Mouse (Mus musculus) urinary bladder, adult 2 months (tissue): ENCODE results near the gene Zc3h15. TPM values are rescaled to one million over a fixed set of nuclear protein-coding genes. Genes with fewer than 3 reads are reported as not detected.
"Not testable (repeated sequence)": the region's sequence is repeated elsewhere in the genome, so short reads cannot be mapped to it uniquely, and the experiment has no call there.

Experiments used
- DNase-seq: peaks from one replicate; pipeline ENCODE4 v3.0.0; 2022; ENCODE audit warnings: low spot score
- polyA plus RNA-seq: library from polyadenylated mRNA; depleted of rRNA; stranded (reverse); fragments of >200 nt; gene quantifications from 2 replicates; pipeline ENCODE4 v1.2.3, GENCODE M21; 2012; rRNA removed

Gene Zc3h15
- 76.0 and 79.2 TPM in 2 replicates for polyA plus RNA-seq

- DNase-seq, result peak; percentile 82
Observed at GRCm38 (mm10) chr2:83644276-83645252, at the start of gene Zc3h15. Gene Zc3h15, plus strand, starts transcription at chr2:83644435.

DNA sequence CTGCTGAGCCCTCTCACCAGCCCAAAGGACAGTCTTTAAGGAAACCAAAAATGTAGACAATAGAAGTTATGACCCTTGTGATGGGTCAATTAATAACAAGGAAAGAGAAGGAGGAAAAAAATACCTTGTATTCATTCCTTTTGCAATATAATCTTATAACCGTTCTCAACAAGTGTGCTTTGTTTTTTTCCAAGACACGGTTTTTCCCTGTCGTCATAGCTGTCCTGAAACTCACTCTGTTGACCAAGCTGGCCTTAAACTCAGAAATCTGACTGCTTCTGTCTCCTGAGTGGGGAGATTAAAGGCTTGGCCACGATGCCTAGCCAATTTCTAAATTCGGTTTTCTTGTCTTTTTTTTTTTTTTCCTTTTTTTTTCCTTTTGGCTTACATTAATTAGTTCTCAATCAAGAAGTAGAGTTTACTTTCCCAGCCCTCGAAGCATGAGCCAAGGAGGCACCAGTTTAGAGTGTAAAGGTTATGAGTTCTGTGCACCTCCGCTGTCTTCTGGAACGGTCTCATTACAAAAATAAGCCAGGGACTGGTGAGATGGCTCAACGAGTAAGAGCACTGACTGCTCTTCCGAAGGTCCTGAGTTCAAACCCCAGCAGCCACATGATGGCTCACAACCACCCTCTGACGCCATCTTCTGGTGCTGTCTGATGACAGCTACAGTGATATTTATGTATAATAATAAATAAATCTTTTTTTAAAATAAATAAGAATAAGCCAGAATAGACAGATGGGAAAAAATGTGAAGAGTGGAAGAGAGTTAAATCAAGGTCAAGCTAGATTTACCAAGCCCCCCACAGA, 23.5 kb upstream of the Zc3h15 start:
- no peak for DNase-seq

GRCm38 (mm10) chr2:83621511-83621910, 22.7 kb upstream of the Zc3h15 start:
- no peak for DNase-seq

DNA sequence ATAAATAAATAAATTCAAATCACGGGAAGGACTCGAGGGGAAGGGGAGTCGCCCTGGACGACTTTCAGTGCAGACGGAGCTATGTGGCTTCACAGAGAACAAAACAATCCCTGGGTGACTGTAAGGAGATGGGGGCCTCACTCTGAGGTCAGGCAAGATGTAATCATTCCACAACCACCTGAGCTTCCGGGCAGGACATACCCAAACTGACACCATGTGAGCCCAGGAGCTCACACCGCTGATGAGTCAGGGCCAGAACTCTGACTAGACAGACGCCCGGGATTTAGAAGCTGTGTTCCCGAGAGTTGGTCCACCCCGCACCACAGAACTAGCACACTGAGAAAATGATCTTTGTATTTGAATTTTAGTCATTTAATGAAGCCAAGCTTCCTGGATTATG, 21.4 kb upstream of the Zc3h15 start:
- no peak for DNase-seq

GRCm38 (mm10) chr2:83624045-83624444, 20.2 kb upstream of the Zc3h15 start:
- DNase-seq, result no peak

- DNase-seq, result peak; percentile 58
Observed at GRCm38 (mm10) chr2:83625226-83626108, 18.8 kb upstream of the Zc3h15 start.

DNA sequence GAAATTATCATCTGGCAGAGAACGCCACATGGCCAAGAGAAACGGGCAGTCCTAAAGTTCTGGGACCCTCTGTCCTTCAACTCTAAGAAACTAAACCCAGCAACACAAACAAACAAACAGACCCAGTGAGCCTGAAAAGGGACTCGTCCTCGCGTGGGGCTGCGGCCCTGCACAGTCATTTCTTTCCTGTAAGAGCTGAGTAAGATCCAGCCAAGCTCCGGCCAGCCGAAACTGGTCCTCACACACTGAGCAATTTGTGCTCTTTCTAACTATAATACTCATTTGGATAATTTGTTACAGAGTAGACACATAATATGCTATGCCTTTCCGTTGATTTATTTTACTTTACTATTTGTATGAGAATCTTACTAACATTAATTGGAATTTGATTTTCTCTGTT, 17.4 kb upstream of the Zc3h15 start:
- DNase-seq, result no peak

GRCm38 (mm10) chr2:83627495-83627894, 16.7 kb upstream of the Zc3h15 start:
- DNase-seq, result no peak

GRCm38 (mm10) chr2:83627932-83628331, 16.3 kb upstream of the Zc3h15 start:
- DNase-seq, result no peak

DNA sequence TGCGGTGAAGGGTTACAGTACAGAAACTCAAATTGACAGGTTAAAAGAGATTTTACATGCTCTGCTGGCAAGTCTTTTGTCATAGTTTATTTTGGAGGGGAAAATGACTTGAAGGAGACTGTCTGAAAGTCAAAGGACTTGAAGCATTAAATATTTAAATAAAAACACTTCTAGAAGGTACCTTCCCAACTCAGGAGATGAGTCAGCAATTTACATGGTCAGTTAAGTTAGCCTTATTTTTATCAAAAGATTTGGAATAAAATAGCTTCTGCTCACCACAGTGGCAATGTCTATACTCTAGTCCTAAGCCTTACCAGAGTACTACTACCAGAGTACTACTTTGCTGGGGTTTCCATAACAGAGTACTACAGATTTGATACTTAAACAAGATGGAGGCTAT, 2.2 kb upstream of the Zc3h15 start:
- DNase-seq, result no peak

GRCm38 (mm10) chr2:83648916-83649315, 4.7 kb downstream of the Zc3h15 start:
- DNase-seq, result no peak

DNA sequence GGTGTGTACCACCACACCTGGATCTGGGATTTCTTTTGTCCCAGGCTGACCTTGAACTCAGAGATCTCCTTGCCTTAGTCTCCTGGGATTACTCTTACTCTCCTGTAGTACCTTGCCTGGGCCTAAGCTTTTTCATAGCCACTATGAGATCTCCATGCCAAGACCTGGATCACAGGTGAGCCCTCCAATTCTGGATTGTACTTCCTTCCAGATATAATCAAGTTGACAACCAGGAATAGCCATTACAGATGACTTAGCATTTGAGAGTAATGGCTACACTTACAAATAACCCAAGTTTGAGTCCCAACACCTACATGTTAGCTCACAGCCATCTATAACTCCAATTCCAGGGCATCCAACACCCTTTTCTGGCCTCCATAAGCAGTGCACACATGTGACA, 8.4 kb downstream of the Zc3h15 start:
- DNase-seq, result no peak

- no peak for DNase-seq
Observed at GRCm38 (mm10) chr2:83659279-83659678, 15.0 kb downstream of the Zc3h15 start.

DNA sequence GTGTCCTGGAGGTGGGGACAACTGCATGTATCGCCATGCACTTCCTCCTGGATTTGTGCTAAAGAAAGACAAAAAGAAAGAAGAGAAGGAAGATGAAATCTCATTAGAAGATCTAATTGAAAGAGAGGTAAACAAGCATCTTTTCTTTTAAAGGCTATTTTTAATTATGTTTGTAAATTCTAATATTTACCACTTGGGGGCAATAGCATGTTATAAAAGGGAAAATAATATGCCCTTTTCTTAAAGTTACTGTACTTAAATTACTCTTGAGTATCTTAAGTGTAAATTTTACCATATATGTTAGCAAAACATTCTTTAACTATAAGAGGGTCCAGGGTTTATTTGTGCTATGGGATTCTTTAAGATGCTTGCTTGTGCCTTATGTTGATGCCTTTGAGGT, 15.9 kb downstream of the Zc3h15 start:
- no peak for DNase-seq

GRCm38 (mm10) chr2:83661351-83661750, 17.1 kb downstream of the Zc3h15 start:
- no peak for DNase-seq

- not testable (repeated sequence) for DNase-seq
Observed at GRCm38 (mm10) chr2:83665051-83665450, 20.8 kb downstream of the Zc3h15 start.

- DNase-seq, result no peak
Observed at GRCm38 (mm10) chr2:83667430-83667829, 23.2 kb downstream of the Zc3h15 start.

GRCm38 (mm10) chr2:83668052-83668451, 23.8 kb downstream of the Zc3h15 start:
- DNase-seq, result no peak

GRCm38 (mm10) chr2:83669988-83670387, 25.8 kb downstream of the Zc3h15 start:
- no peak for DNase-seq

GRCm38 (mm10) chr2:83671843-83672242, 27.6 kb downstream of the Zc3h15 start:
- no peak for DNase-seq

DNA sequence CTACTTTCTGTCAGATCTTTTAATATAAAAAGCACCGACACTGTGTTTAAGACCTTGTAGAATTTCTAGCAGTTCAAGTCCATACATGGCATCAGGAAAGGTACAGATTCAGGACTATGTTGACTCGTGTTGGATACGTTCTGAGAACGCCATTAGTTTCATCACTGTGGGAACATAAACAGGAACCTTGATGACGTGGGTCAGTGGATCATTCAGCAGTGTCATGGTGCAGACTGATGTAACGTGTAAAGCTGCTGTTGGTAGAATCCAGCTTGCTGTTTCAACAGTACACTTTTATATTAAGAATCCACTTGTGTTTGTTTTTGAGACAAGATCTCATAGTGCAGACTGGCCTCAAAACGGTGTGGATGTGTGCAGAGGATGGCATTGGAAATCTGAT, 28.8 kb downstream of the Zc3h15 start:
- DNase-seq, result no peak

GRCm38 (mm10) chr2:83673843-83674242, 29.6 kb downstream of the Zc3h15 start:
- DNase-seq, result no peak
